Mouse (Mus musculus): ENCODE data around the gene Edaradd. TPM values are rescaled to one million over a fixed set of nuclear protein-coding genes. Genes with fewer than 3 reads are reported as not detected.

Gene Edaradd
- polyA plus RNA-seq, 1 experiment from 2014 or later = 2.3 TPM

DNA sequence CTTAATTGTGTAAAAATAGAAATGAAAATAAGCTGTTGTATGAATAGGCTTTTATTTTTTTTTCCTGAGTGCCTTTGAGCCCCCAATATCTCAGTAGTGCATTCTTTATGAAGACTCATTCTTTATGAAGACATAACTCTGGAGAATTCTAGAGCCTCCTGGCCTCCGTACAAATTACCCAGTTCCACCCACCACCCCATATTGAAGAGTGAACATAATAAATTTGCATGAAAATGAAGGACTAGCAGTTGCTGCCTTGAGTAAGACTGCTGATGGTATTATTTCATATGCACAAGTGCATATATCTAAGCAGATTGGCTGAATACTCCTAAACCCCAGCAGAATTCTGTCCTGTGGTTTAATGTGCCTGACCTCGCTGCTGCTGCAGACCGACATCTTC lies 80.7 kb downstream of the Edaradd start:
- Histone ChIP-seq H3K27me3 (ENCODE audit: poor library complexity, severe bottlenecking) (no peaks in the 10 kb centered on the region), H3K4me3 (no peak overlapping the region), H3K36me3 (replicated peaks) (peaks cover 74% of the 10 kb centered on the region)

DNA sequence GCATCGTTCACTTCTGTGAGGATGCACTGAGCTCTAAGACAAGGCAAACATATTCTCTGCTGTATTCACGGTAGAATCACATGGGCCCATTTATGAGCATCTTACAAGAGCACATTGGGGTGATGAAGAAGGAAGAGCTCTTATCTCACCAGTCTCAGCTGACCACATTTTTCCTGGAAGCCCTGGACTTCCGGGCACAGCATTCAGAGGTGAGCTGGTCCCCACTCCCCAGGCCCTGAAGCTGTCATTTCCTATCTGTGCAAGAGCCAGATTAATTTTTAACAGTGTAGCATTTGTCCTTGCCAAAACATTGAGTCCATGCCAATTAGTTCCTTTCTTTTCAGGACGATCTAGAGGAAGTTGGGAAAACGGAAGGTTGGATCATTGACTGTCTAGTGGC lies 86.4 kb downstream of the Edaradd start:
- DNase-seq (ENCODE audit: extremely low spot score, low spot score) = no peak
- Histone ChIP-seq H3K9me3 (no peaks in the 10 kb centered on the region), H3K4me1 (no peaks in the 10 kb centered on the region), H3K27me3 (ENCODE audit: poor library complexity, severe bottlenecking) (no peaks in the 10 kb centered on the region), H3K27ac (no peak overlapping the region), H3K4me3 (no peak overlapping the region), H3K36me3 (replicated peaks) (peaks cover 100% of the 10 kb centered on the region)
- 92% methylated on average over 5 of the region's 5 CpGs for WGBS

More for the DNA sequence above, 80.7 kb downstream of the Edaradd start:
- Histone ChIP-seq H3K27ac (no peak overlapping the region), H3K9me3 (no peaks in the 10 kb centered on the region), H3K4me1 (no peaks in the 10 kb centered on the region)
- no peak for DNase-seq (ENCODE audit: extremely low spot score, low spot score)
- WGBS = 93% methylated on average over 3 of the region's 3 CpGs

DNA sequence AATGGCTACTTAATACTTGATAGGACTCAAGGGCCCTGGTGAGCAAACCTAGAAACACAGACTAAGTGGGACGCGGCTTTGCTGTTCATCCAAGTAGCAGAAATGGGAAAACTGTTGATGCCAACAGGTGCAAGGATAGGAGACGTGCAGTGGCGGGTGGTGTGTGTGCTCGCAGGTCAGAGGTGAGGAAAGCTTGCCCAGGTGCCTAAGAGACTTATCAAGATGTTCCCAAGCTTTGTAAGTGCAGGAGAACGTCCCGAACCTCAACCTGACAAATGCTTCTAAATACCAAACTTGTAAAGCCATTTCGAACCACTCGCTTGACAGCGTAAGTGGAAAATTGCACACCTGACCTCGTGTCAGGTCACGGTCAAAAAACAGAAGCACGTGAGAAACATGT lies 91.7 kb downstream of the Edaradd start:
- 97% methylated on average over 13 of the region's 13 CpGs for WGBS
- Histone ChIP-seq H3K4me1 (no peaks in the 10 kb centered on the region), H3K9me3 (no peaks in the 10 kb centered on the region), H3K4me3 (no peak overlapping the region), H3K36me3 (replicated peaks) (peaks cover 100% of the 10 kb centered on the region), H3K27me3 (ENCODE audit: poor library complexity, severe bottlenecking) (no peaks in the 10 kb centered on the region), H3K27ac (no peak overlapping the region)
- DNase-seq (ENCODE audit: extremely low spot score, low spot score) = no peak

Other genes with a start within 250 kb of the Edaradd start
- gene Actn2, start 179.7 kb downstream of the Edaradd start, polyA plus RNA-seq (2016; fragmentation: Nextera tagmentation; extraction: Ambion mirVana) = 1.8 and 2.2 TPM in 2 replicates
- gene Heatr1, start 125.4 kb downstream of the Edaradd start, polyA plus RNA-seq (2016; fragmentation: Nextera tagmentation; extraction: Ambion mirVana) = 45.0 and 45.5 TPM in 2 replicates
- 7.2 and 7.5 TPM in 2 replicates for gene Lgals8, start 55.5 kb downstream of the Edaradd start, polyA plus RNA-seq (2016; fragmentation: Nextera tagmentation; extraction: Ambion mirVana)
- 8.2 and 8.5 TPM in 2 replicates for gene Ero1lb, start 45.4 kb upstream of the Edaradd start, polyA plus RNA-seq (2016; fragmentation: Nextera tagmentation; extraction: Ambion mirVana)